Mouse (Mus musculus) kidney, adult 2 months (tissue): ENCODE measurements around the gene Fam24b.

Experiments used
- CTCF ChIP-seq: fragments of 200-500 bp; conservative IDR thresholded peaks from 2 replicates; pipeline ENCODE4 v1.5.1; 2011; ENCODE audit warnings: low read depth, mild to moderate bottlenecking, control low read depth, low read length, moderate library complexity, mixed read lengths; ENCODE audit not compliant: insufficient read depth, insufficient read length
- POLR2A ChIP-seq: fragments of 200-500 bp; IDR thresholded peaks from one replicate; pipeline ENCODE4 v1.6.1; 2011; ENCODE audit warnings: low read depth, low read length, control low read depth

- TF ChIP-seq CTCF (no peak), POLR2A (no peak)
Measured at GRCm38 (mm10) chr7:131356105-131356504, 26.8 kb upstream of the Fam24b start.
